Mouse (Mus musculus): ENCODE data around the gene Msx2.

DNA sequence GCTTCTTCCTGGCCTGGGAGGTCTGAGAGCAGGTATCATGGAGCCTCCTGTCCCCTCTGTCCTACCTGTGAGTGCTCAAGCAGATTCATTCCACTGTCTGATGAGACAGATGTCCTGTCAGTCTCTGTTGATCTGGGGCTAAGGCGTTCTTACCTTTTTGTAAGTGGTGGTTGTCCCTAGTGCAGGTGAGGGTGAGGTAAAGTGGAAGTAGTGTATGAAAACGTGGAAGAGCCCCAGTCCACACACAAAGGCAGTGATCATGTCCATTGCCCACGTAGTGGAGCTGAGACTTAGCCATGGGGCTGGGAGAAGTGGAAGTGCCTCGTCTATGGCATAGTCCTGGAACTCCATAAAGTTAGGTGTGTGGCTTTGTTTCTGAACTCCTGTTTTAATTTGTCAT, 51.7 kb downstream of the Msx2 start:
- TF ChIP-seq TAL1 (IDR thresholded peaks at IDR 0.05; ENCODE audit: low read length): no peak
- no peak for TF ChIP-seq GATA1 (IDR thresholded peaks at IDR 0.05; ENCODE audit: low read length)
